Mouse (Mus musculus) cerebellum, adult 2 months (tissue): Measurements from ENCODE around the gene Pparg. TPM values are rescaled to one million over a fixed set of nuclear protein-coding genes. Genes with fewer than 3 reads are reported as not detected.

Experiments used
- DNase-seq, 2 experiments: peaks; one replicate each; pipeline ENCODE4 v3.0.0; 2021
- H3K27ac ChIP-seq: fragments of 200-500 bp; 2 replicates; pipeline ENCODE4 v1.5.1; 2012; ENCODE audit warnings: low read length, control low read depth, inconsistent platforms; ENCODE audit not compliant: insufficient read depth
- H3K27me3 ChIP-seq: fragments of 200-500 bp; 2 replicates; pipeline ENCODE4 v1.6.1; 2012; ENCODE audit warnings: inconsistent platforms, mild to moderate bottlenecking, low read length, moderate library complexity; ENCODE audit not compliant: control insufficient read depth, insufficient read depth
- H3K4me1 ChIP-seq: fragments of 200-500 bp; 2 replicates; pipeline ENCODE4 v1.6.1; 2011; ENCODE audit warnings: low read length; ENCODE audit not compliant: control insufficient read depth, insufficient read depth
- H3K4me3 ChIP-seq: fragments of 200-500 bp; replicated peaks from 2 replicates; pipeline ENCODE3; 2011; ENCODE audit warnings: mild to moderate bottlenecking, low read depth, low read length, control low read depth; ENCODE audit not compliant: insufficient read depth
- CTCF ChIP-seq: fragments of 200-500 bp; IDR thresholded peaks from 2 replicates; pipeline ENCODE4 v1.5.1; 2011; ENCODE audit warnings: low read depth, mild to moderate bottlenecking, control low read depth, low read length, moderate library complexity, borderline replicate concordance; ENCODE audit not compliant: insufficient read depth
- POLR2A ChIP-seq: fragments of 200-500 bp; IDR thresholded peaks from 2 replicates; pipeline ENCODE4 v1.6.1; 2011; ENCODE audit warnings: low read length, control low read depth, borderline replicate concordance; ENCODE audit not compliant: insufficient read depth
- WGBS: fragments of 180-500 bp; shearing (Covaris S2); methylation state at CpG from one replicate; pipeline ENCODE4 v1.1.7; 2018; 5-methylcytosine and 5-hydroxymethylcytosine counted together
- polyA plus RNA-seq: library from polyadenylated mRNA; depleted of rRNA; stranded (reverse); fragments of >200 nt; gene quantifications from 2 replicates; pipeline ENCODE4 v1.2.3, GENCODE M21; 2012

The Pparg gene
- polyA plus RNA-seq, 1 experiment: 2.1 TPM

- Histone ChIP-seq H3K27ac (no peak overlapping the region), H3K4me3 (no peak overlapping the region), H3K4me1 (no peaks in the 10 kb centered on the region), H3K27me3 (no peaks in the 10 kb centered on the region)
- 66% methylated on average over 1 of the region's 1 CpGs for WGBS
- DNase-seq: no peak
- TF ChIP-seq POLR2A (no peak), CTCF (no peak)
These were observed 91.8 kb downstream of the Pparg start for GRCm38 (mm10) chr6:115452501-115452900.

- Histone ChIP-seq H3K27me3 (no peaks in the 10 kb centered on the region), H3K27ac (no peak overlapping the region), H3K4me3 (no peak overlapping the region), H3K4me1 (no peaks in the 10 kb centered on the region; the same call in 1 of the 2 replicates)
- DNase-seq: peak; percentile 83 to 93
- TF ChIP-seq POLR2A: no peak
- no peak for TF ChIP-seq CTCF
- 33% methylated on average over 16 of the region's 16 CpGs for WGBS
These were observed 102.1 kb downstream of the Pparg start for GRCm38 (mm10) chr6:115462743-115463337.

GRCm38 (mm10) chr6:115463338-115463737 is 102.6 kb downstream of the Pparg start:
- Histone ChIP-seq H3K4me3 (no peak overlapping the region), H3K4me1 (no peaks in the 10 kb centered on the region; the same call in 1 of the 2 replicates), H3K27me3 (no peaks in the 10 kb centered on the region), H3K27ac (no peak overlapping the region)
- 93% methylated on average over 2 of the region's 2 CpGs for WGBS
- TF ChIP-seq CTCF: no peak
- no peak for TF ChIP-seq POLR2A
- DNase-seq: no peak

GRCm38 (mm10) chr6:115464661-115465060 is 103.9 kb downstream of the Pparg start:
- H3K27ac ChIP-seq: no peak overlapping the region
- H3K4me1 ChIP-seq: no peaks in the 10 kb centered on the region; the same call in 1 of the 2 replicates
- no peak overlapping the region for H3K4me3 ChIP-seq
- WGBS: 88% methylated on average over 3 of the region's 3 CpGs
- TF ChIP-seq CTCF (no peak), POLR2A (no peak)
- H3K27me3 ChIP-seq: no peaks in the 10 kb centered on the region
- DNase-seq: no peak

- Histone ChIP-seq H3K27me3 (no peaks in the 10 kb centered on the region), H3K27ac (no peak overlapping the region), H3K4me3 (no peak overlapping the region), H3K4me1 (no peaks in the 10 kb centered on the region; the same call in 1 of the 2 replicates)
- no peak for TF ChIP-seq POLR2A
- TF ChIP-seq CTCF: no peak
- DNase-seq: no peak
- 94% methylated on average over 2 of the region's 2 CpGs for WGBS
These were observed 104.7 kb downstream of the Pparg start for GRCm38 (mm10) chr6:115465463-115465862.

- no peak for TF ChIP-seq POLR2A
- no peak for TF ChIP-seq CTCF
- WGBS: 74% methylated on average over 4 of the region's 4 CpGs
These were observed 105.1 kb downstream of the Pparg start for GRCm38 (mm10) chr6:115465876-115466275.

GRCm38 (mm10) chr6:115466601-115467000 is 105.8 kb downstream of the Pparg start:
- no peak overlapping the region for H3K4me3 ChIP-seq
- 69% methylated on average over 3 of the region's 3 CpGs for WGBS
- H3K4me1 ChIP-seq: no peaks in the 10 kb centered on the region; the same call in 1 of the 2 replicates
- DNase-seq: no peak
- H3K27me3 ChIP-seq: no peaks in the 10 kb centered on the region
- TF ChIP-seq CTCF (no peak), POLR2A (no peak)
- H3K27ac ChIP-seq: no peak overlapping the region

More at GRCm38 (mm10) chr6:115465876-115466275, 105.1 kb downstream of the Pparg start:
- Histone ChIP-seq H3K4me1 (no peaks in the 10 kb centered on the region; the same call in 1 of the 2 replicates), H3K27me3 (no peaks in the 10 kb centered on the region), H3K27ac (no peak overlapping the region), H3K4me3 (no peak overlapping the region)
- DNase-seq: no peak
